Mouse (Mus musculus) adrenal gland, postnatal 4 days (tissue): ENCODE measurements around the gene Anapc7. TPM values are rescaled to one million over a fixed set of nuclear protein-coding genes. Genes with fewer than 3 reads are reported as not detected.
"Not testable (repeated sequence)": the region's sequence is repeated elsewhere in the genome, so short reads cannot be mapped to it uniquely, and the experiment has no call there.

Experiments
- DNase-seq, 2 experiments: peaks; one replicate each; pipeline ENCODE4 v3.0.0; 2021 to 2022; ENCODE audit warnings: low spot score in 2 of 2, mixed read lengths in 2 of 2
- total RNA-seq, 2 experiments: library from RNA; stranded (reverse); gene quantifications; 2 replicates each; pipeline ENCODE4 v1.2.3; 2021

Anapc7 gene
- total RNA-seq, 2 experiments from 2014 or later = 54.5 to 60.0 TPM

- DNase-seq = no peak
Observed at GRCm38 (mm10) chr5:122448869-122449268, 27.4 kb downstream of the Anapc7 start.

- DNase-seq = no peak
Observed at GRCm38 (mm10) chr5:122449946-122450345, 28.5 kb downstream of the Anapc7 start.

GRCm38 (mm10) chr5:122450913-122451317, 29.4 kb downstream of the Anapc7 start:
- no peak for DNase-seq

DNA sequence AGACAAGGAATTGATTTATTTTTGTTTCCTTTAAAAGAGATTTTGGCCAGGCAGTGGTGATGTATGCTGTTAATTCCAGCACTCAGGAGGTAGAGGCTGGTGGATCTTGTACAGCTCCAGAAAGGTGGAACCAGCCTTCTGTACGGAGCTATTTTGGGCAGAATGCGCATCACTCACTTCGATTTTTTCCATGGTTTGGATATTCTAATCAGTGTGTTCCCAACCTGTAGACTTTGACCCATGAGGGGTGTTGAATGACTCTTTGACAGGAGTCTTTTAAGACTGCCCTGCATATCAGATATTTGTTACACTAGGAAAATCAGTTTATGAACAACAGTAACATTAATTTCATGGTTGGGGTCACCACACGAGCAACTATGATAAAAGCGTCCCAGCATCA, 29.8 kb downstream of the Anapc7 start:
- DNase-seq = no peak

DNA sequence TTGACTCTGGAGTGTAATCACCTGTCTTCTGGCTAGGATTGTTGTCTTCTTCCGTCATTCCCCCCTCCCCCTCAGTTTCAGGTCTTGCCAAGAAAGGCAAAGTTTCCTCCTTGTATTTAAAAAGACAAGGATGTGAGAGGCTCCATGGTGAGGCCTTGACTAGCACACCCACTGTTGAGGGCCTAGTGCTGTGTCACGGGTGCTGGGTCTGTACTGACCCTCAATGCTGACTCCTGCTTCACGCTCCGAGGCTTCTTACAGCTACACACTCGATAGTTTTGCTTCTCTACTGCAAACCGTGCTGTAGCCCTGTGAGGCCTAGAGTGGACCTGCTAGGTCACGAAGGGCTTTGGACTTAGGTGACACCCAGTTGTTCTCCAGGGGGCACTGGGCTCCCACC, 30.7 kb downstream of the Anapc7 start:
- DNase-seq = no peak

GRCm38 (mm10) chr5:122453188-122453587, 31.7 kb downstream of the Anapc7 start:
- no peak for DNase-seq

DNA sequence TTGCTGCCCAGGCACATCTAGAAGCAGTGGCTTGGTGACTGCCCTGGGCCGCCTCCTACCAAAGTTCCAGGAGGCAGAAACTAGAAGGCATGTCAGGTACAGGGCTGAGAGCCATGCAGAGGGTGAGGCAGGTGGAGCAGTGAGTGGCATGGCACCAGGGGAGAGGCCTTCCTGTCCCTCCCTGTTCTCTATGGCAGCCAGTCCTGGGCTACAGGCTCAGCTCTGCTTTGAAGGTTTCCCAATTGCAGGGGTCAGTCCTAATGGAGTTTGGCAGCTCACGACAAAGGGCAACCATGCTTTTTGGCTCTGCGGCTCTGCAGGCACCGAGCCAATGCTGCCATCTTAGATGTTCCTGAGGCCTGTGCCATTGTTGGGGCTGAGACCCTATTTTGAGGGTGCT, 32.9 kb downstream of the Anapc7 start:
- DNase-seq = no peak

GRCm38 (mm10) chr5:122454883-122455282, 33.4 kb downstream of the Anapc7 start:
- no peak for DNase-seq

DNA sequence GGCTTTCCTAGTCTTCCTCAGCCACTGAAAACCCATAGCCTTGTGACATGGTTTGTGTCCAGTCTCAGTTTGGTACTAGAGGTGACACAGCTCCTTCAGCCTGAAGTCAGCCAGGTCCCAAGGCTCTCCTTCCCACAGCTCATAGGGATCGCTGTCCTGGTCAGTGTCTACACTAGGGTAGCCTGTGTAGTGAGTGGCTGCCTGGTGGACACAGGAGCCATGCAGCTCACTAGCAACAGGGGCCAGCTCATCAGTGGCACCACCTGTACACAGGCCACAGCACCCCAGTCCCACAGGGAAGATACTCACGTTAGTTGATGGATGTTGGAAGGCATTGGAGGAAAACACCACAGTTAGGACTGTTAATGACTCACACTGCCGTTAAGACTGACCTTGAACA, 34.1 kb downstream of the Anapc7 start:
- no peak for DNase-seq

GRCm38 (mm10) chr5:122457054-122457453, 35.6 kb downstream of the Anapc7 start:
- not testable (repeated sequence) for DNase-seq

- DNase-seq = no peak
Observed at GRCm38 (mm10) chr5:122458066-122458465, 36.6 kb downstream of the Anapc7 start.

GRCm38 (mm10) chr5:122459335-122459734, 37.8 kb downstream of the Anapc7 start:
- DNase-seq = no peak

- DNase-seq = no peak
Observed at GRCm38 (mm10) chr5:122460656-122461055, 39.2 kb downstream of the Anapc7 start.

DNA sequence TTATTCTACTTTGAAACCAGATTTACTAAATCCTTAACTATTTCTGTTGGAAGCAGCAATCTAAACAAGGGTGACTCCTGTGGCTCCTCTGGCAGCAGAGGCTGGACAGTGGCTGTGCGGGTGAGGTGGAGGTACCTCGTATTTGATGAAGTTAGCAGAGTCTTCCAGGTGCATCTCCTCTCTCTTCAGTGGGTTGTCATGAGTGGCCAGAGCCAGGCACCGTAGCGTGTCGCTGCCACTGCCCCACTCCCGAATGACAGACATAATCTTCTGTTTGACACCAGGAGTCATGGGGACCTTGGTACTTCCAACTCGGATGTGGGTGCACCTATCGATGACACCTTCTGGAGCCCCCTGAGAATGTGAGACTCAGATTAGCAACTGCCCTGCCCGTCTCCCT, 39.9 kb downstream of the Anapc7 start:
- no peak for DNase-seq

- no peak for DNase-seq
Observed at GRCm38 (mm10) chr5:122471658-122472057, 50.2 kb downstream of the Anapc7 start.

- DNase-seq = no peak
Observed at GRCm38 (mm10) chr5:122474643-122475363, 53.3 kb downstream of the Anapc7 start.

DNA sequence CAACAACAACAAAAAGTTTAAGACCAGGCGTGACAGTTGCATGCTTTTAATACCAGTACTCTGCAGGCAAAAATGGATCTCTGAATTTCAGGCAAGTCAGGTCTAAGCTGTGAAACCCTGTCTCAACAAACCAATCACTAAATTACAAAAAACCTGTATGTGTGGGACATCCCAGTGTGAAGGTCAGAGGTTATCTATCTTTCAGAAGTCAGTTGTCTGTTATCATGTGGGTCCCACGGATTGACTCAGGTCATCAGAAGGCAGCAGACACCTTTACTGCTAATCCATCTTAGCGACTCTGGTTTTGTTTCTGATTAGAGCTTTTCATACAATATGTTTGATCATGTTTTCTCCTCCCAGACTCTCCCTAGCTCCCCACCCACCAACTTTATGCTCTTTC, 54.6 kb downstream of the Anapc7 start:
- no peak for DNase-seq

DNA sequence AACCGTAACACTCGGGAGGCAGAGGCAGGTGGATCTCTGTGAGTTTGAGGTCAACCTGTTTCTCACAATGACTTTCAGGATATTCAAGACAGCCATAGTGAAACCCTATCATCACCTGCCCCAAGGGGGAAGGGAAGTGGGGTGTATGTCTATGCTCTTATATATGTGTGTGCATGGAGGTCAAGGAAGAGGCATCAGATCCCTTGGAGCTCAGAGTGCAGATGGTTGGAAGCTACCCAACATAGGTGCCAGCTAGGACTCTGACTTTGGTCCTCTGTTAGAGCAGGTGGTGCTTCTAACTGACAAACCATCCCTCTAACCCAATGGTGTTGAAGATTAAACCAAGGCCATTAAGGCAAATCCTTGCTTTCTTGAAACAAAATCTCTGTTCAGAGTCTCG, 56.0 kb downstream of the Anapc7 start:
- DNase-seq = no peak

DNA sequence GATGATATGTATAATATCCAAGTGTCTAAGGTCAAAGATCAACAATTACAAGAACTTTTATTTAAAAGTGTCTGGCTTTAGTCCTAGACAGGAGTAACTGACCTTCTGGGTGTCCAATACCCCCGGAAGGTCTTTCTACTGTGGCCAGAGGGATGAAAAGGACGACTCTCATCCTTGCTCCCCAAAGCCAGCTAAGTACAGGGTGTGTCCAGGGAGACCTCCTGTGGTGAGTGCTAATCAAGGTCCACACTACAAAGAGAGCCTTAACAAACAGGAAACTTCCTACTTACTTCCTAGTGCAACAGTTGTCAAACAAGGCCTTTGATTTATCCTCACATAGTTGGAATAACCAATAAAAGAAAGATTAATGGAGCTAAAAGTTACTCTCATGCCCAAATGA, 57.6 kb downstream of the Anapc7 start:
- DNase-seq = no peak

- no peak for DNase-seq
Observed at GRCm38 (mm10) chr5:122481844-122482243, 60.4 kb downstream of the Anapc7 start.

GRCm38 (mm10) chr5:122482733-122483391, 61.4 kb downstream of the Anapc7 start:
- DNase-seq = no peak

DNA sequence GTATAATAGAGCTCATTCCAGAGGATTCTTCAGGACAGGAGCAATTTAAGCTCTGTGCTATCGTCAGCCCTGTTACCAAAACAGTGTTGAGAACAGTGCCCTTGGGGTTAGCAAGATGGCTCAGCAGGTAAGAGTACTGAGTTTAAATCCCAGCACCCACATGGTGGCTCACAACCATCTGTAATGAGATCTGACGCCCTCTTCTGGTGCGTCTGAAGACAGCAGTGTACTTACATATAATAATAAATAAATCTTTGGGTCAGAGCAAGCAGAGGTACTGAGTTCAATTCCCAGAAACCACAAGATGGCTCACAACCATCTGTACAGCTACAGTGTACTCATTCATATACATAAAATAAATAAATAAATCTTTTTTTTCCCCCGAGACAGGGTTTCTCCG, 64.8 kb downstream of the Anapc7 start:
- DNase-seq = not testable (repeated sequence)

DNA sequence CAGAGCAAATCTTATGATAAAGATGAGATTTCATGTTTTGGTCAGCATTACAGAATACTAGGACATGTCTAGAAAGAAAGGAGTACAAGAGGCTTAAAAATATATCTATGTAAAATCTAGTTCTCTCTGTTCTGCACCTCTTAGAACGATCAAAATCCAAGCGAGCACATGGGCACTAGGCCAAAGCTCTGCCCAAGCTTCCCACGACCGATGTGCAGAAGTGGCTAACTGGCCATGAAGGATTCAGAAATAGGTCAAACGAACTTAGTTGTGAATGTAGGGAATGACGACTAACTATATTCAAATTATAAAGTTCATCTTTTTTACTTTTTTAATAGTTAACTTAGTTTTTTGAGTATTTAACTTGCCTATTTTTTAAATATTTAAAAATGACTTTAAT, 66.3 kb downstream of the Anapc7 start:
- DNase-seq = no peak
